Mouse (Mus musculus) megakaryocyte, adult 5-6 weeks (primary cell): ENCODE data around the gene Gp1ba. TPM values are rescaled to one million over a fixed set of nuclear protein-coding genes. Genes with fewer than 3 reads are reported as not detected.
A peak's percentile ranks its signal among the peaks of the same experiment; 100 is the strongest.

ENCODE experiments used
- ATAC-seq: 2 replicates; pipeline ENCODE4 v1.8.0; 2016; ENCODE audit warnings: mild to moderate bottlenecking, inconsistent platforms; ENCODE audit not compliant: poor library complexity, severe bottlenecking
- total RNA-seq, 2 experiments: library from RNA; stranded (forward) in 1 of 2; stranded (reverse) in 1 of 2; fragments of 153-499, 151-499 nt in 1 of 2; fragments of 221-1000, 200-1000 nt in 1 of 2; gene quantifications; 2 replicates each; pipeline versions ENCODE4 v1.2.3 to v1.2.4; 2015 to 2017

The Gp1ba gene
- total RNA-seq (2015) = 0.20 and 0.23 TPM in 2 replicates
- total RNA-seq (2017) = 0.04 TPM in 1 of 2 replicates, not detected in the other

- no peak; the same call in 1 of the 2 replicates for ATAC-seq
Observed at GRCm38 (mm10) chr11:70638714-70639278, at the start of gene Gp1ba. Gp1ba (plus strand) TSS chr11:70639122.

DNA sequence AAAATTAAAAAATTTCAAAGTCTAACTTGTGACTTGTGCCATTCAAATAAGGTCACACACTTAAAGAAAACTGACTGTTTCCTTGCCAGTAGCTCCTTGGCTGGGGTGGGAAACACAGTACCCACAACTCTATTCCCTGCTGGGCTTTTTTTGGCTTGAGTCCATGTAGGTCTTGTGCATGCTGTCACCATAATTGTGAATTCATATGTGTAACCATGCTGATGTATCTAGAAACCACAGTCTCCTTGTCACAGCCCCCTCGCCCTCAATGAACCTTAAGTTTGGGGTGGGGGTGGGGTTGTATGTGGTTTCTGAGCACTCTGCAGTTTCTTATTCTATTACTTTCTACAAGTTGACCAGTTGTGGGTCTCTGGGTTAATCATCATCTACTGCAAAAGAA is 47.2 kb upstream of the Gp1ba start:
- no peak for ATAC-seq

DNA sequence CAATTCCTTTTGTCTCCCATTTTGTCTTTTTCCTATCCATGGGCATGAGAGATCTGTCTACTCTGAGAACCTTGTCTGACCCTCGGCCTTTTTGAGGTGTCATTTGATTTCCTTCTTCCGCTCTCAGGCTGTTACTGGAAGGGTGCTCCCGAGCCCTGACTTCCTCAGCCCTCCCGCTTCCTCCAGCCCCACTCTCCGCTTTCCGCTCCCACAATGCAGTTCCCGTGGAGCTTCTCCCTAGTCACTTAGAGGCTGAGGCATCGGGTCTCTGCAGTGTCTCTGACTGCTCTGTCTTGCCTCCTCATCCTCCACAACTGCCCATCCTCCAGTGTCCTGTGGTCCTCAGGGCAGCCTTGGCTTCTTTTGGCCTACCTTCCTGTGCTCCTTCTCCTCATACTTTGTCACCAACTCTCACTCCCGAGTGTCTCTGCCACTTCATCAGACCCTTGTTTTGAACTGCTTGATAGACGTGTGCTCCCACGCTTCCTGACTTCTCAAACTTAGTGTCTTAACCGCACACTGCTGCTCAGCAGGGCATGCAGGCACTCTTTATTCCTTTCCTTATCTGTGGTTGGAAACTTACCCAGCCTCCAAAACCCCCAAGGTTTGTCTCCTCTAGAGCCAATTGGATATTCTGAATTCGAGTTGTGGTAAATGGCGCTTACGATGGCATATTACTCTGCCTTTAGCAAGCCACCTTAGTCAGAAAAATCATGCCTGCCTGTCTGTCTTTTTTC is 44.5 kb upstream of the Gp1ba start:
- ATAC-seq = no peak

GRCm38 (mm10) chr11:70595638-70596037 is 43.3 kb upstream of the Gp1ba start:
- peak; percentile 60 for ATAC-seq

DNA sequence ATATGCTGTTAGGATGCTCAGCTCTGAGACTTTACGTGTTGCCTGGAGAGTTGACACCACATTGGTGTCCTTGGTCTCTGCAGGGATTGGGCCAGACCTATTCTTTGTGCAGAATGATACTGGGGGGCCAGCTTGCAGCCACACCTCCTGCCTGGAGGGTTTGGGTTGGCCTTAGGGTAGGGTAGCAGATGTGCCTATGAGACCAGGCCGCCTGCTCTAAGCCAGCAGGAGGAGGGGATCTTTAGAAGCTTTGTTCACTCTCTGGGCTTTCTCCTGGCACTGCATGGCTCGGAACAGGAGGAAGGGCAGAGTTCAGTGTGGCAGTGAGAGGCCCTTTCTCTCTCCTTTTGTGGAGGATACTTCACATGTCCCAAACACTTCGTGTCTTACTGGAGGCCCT is 42.8 kb upstream of the Gp1ba start:
- no peak for ATAC-seq

- ATAC-seq = peak; percentile 41
Observed at GRCm38 (mm10) chr11:70597301-70597700, 41.6 kb upstream of the Gp1ba start.

- peak; percentile 31; the same call in 1 of the 2 replicates for ATAC-seq
Observed at GRCm38 (mm10) chr11:70598451-70598953, 40.4 kb upstream of the Gp1ba start.

DNA sequence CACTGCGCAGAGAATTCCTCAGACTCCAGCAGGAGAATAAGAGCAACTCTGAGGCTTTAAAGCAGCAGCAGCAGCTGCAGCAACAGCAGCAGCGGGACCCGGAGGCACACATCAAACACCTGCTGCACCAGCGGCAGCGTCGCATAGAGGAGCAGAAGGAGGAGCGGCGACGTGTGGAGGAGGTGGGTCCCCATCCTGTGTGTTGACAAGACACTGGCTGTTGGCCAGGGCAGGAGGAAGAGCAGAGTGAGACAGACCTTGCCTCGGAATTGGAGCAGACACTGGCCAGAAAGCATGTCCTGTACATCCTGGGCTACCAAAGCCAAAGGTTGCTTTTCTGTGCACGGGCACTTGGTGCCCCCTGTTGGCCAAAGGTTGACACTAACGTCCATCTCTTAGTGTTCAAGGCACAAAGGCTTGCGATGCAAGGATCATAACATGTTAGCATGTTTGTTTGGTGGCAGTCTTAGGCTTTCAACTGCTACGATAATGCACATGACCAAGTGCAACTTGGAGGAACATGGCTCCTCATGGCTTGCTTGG is 33.8 kb upstream of the Gp1ba start:
- peak; percentile 78 for ATAC-seq

GRCm38 (mm10) chr11:70606717-70607116 is 32.2 kb upstream of the Gp1ba start:
- no peak for ATAC-seq

DNA sequence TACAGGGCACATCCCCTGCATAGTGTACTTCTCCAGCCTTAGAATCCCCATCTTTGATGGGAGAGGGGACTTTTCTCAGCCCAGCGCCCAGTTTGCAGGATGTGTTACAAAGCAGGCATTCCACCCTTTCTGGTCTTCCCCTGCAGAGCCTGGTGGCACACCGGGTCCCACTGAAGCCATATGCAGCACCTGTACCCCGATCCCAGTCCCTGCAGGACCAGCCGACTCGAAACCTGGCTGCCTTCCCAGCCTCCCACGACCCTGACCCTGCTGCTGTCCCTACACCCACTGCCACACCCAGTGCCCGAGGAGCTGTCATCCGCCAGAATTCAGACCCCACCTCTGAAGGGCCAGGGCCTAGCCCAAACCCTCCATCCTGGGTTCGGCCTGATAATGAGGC is 31.3 kb upstream of the Gp1ba start:
- no peak for ATAC-seq

- ATAC-seq = no peak
Observed at GRCm38 (mm10) chr11:70608381-70609066, 30.4 kb upstream of the Gp1ba start.

DNA sequence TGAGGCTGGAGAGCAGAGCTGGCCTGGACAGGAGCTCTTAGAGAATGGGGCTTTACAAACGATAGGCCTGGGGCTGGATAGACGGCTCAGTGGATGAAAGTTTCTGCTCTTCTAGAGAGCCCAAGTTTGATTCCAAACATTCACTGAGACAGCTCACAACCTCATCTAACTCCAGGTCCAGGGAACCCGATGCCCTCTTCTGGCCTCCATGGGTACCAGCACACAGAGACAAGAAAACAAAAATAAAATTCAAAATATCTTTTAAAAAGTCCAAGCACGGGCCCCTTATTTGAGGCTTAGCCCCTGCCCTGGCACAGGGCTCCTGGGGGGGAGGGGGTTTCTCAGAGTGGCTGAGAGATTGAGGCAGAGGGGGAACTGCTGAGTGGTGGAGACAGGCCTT is 28.2 kb upstream of the Gp1ba start:
- no peak for ATAC-seq

DNA sequence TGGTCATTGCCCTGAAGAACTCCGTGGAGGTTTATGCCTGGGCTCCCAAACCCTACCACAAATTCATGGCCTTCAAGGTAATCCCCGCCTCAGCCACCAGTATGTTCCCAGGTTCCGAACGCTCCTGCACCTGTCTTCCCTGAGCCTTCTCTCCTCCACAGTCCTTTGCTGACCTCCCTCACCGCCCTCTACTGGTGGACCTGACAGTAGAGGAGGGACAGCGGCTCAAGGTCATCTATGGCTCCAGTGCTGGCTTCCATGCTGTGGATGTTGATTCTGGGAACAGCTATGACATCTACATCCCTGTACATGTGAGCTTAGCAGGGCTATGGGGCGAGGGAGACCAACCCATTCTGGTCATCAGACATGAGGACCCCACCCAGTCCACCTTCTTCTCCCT is 26.4 kb upstream of the Gp1ba start:
- no peak for ATAC-seq

- peak; percentile 98 for ATAC-seq
Observed at GRCm38 (mm10) chr11:70615074-70615473, 23.8 kb upstream of the Gp1ba start.

GRCm38 (mm10) chr11:70615516-70616093 is 23.3 kb upstream of the Gp1ba start, which contains the start of gene 4930544D05Rik:
4930544D05Rik (plus strand) TSS chr11:70615848.
- ATAC-seq = peak; percentile 41

GRCm38 (mm10) chr11:70619101-70619500 is 19.8 kb upstream of the Gp1ba start, which contains the start of gene Chrne:
Chrne (minus strand) TSS chr11:70619216.
- ATAC-seq = no peak

DNA sequence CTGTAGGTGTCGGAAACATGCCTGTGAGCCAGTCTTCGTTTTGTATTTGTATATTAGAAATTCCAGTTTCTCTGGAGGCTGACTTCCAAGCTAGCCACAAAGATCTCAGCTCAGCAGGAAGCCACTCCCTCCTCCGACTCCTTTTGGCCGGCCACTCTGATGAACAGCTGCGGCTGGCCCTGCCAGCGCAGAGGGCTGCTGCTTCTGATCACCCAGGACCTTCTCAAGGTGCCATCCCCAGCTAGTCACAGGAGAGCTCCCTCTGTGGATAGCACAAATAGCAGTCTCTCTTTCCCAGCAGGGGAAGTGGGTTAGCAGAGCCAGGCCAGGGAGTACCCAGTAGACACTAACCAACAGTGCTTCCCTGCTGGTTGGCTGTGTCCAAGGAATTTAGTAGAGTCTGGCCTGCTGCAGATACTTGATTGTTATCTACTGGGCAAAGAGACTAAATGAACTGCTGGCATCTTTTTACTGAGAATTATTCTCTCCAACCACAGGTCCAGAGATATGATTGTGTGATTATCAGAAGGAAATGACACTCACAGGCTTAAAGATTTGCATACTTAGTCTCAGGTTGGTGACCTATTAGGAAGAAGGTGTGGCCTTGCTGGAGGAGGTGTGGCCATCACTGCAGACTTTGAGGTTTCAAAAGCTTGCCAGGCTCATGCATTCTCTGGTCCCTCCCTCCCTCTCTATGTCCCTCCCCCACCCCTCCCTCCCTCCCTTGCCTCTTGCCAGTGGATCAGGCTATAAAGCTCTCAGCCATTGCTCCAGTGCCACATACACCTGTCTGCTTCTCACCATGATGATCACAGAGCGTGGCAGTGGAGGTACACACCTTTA is 16.7 kb upstream of the Gp1ba start:
- ATAC-seq = peak; percentile 35; the same call in 1 of the 2 replicates

- no peak for ATAC-seq
Observed at GRCm38 (mm10) chr11:70623053-70623742, 15.7 kb upstream of the Gp1ba start.

- ATAC-seq = peak; percentile 77
Observed at GRCm38 (mm10) chr11:70625473-70625872, 13.4 kb upstream of the Gp1ba start.
